Mouse (Mus musculus) cerebellum, adult 2 months (tissue): Measurements from ENCODE around the gene Rpl11. TPM values are rescaled to one million over a fixed set of nuclear protein-coding genes. Genes with fewer than 3 reads are reported as not detected.
A peak's percentile ranks its signal among the peaks of the same experiment; 100 is the strongest.

Source experiments
- DNase-seq, 2 experiments: peaks; one replicate each; pipeline ENCODE4 v3.0.0; 2021
- H3K27ac ChIP-seq: fragments of 200-500 bp; 2 replicates; pipeline ENCODE4 v1.5.1; 2012; ENCODE audit warnings: low read length, control low read depth, inconsistent platforms; ENCODE audit not compliant: insufficient read depth
- H3K27me3 ChIP-seq: fragments of 200-500 bp; 2 replicates; pipeline ENCODE4 v1.6.1; 2012; ENCODE audit warnings: inconsistent platforms, mild to moderate bottlenecking, low read length, moderate library complexity; ENCODE audit not compliant: control insufficient read depth, insufficient read depth
- H3K4me1 ChIP-seq: fragments of 200-500 bp; 2 replicates; pipeline ENCODE4 v1.6.1; 2011; ENCODE audit warnings: low read length; ENCODE audit not compliant: control insufficient read depth, insufficient read depth
- H3K4me3 ChIP-seq: fragments of 200-500 bp; replicated peaks from 2 replicates; pipeline ENCODE3; 2011; ENCODE audit warnings: mild to moderate bottlenecking, low read depth, low read length, control low read depth; ENCODE audit not compliant: insufficient read depth
- CTCF ChIP-seq: fragments of 200-500 bp; IDR thresholded peaks from 2 replicates; pipeline ENCODE4 v1.5.1; 2011; ENCODE audit warnings: low read depth, mild to moderate bottlenecking, control low read depth, low read length, moderate library complexity, borderline replicate concordance; ENCODE audit not compliant: insufficient read depth
- POLR2A ChIP-seq: fragments of 200-500 bp; IDR thresholded peaks from 2 replicates; pipeline ENCODE4 v1.6.1; 2011; ENCODE audit warnings: low read length, control low read depth, borderline replicate concordance; ENCODE audit not compliant: insufficient read depth
- WGBS: fragments of 180-500 bp; shearing (Covaris S2); methylation state at CpG from one replicate; pipeline ENCODE4 v1.1.7; 2018; 5-methylcytosine and 5-hydroxymethylcytosine counted together
- polyA plus RNA-seq: library from polyadenylated mRNA; depleted of rRNA; stranded (reverse); fragments of >200 nt; gene quantifications from 2 replicates; pipeline ENCODE4 v1.2.3, GENCODE M21; 2012

The Rpl11 gene
- polyA plus RNA-seq, 1 experiment: 481 TPM

- no peak overlapping the region for H3K27ac ChIP-seq
- WGBS: 71% methylated on average over 19 of the region's 19 CpGs
- DNase-seq: no peak
Measured at GRCm38 (mm10) chr4:136028132-136028564, 25.1 kb downstream of the Rpl11 start.

GRCm38 (mm10) chr4:136027416-136028131 lies 25.7 kb downstream of the Rpl11 start:
- H3K4me1 ChIP-seq: no peaks in the 10 kb centered on the region
- H3K4me3 ChIP-seq: no peak overlapping the region
- DNase-seq: no peak
- 69% methylated on average over 8 of the region's 8 CpGs for WGBS
- no peaks in the 10 kb centered on the region for H3K27me3 ChIP-seq
- TF ChIP-seq POLR2A: no peak
- no peak for TF ChIP-seq CTCF
- no peak overlapping the region for H3K27ac ChIP-seq

More at GRCm38 (mm10) chr4:136028132-136028564, 25.1 kb downstream of the Rpl11 start:
- TF ChIP-seq POLR2A: no peak
- no peak for TF ChIP-seq CTCF
- Histone ChIP-seq H3K4me3 (no peak overlapping the region), H3K4me1 (no peaks in the 10 kb centered on the region), H3K27me3 (no peaks in the 10 kb centered on the region)

- no peak for DNase-seq
- H3K27me3 ChIP-seq: no peaks in the 10 kb centered on the region
- no peaks in the 10 kb centered on the region for H3K4me1 ChIP-seq
- 73% methylated on average over 1 of the region's 1 CpGs for WGBS
- H3K4me3 ChIP-seq: no peak overlapping the region
- H3K27ac ChIP-seq: no peak overlapping the region
- no peak for TF ChIP-seq CTCF
Measured at GRCm38 (mm10) chr4:136025350-136025749, 27.9 kb downstream of the Rpl11 start.

- Histone ChIP-seq H3K4me3 (no peak overlapping the region), H3K27ac (no peak overlapping the region), H3K27me3 (no peaks in the 10 kb centered on the region), H3K4me1 (no peaks in the 10 kb centered on the region; the same call in 1 of the 2 replicates)
- TF ChIP-seq POLR2A (no peak), CTCF (no peak)
- peak in 1 of 2 experiments; percentile 27 for DNase-seq
- 86% methylated on average over 9 of the region's 9 CpGs for WGBS
Measured at GRCm38 (mm10) chr4:136022924-136023323, 30.3 kb downstream of the Rpl11 start.

- Histone ChIP-seq H3K27ac (peak within 1 kb of the TSS; percentile 19; the same call in 1 of the 2 replicates), H3K4me3 (peak within 1 kb of the TSS; percentile 92), H3K27me3 (no peaks in the 10 kb centered on the region), H3K4me1 (no peaks in the 10 kb centered on the region; the same call in 1 of the 2 replicates)
- TF ChIP-seq CTCF (no peak), POLR2A (peak; percentile 63)
- peak; percentile 98 for DNase-seq
- under 1% methylated on average over 43 of the region's 48 CpGs for WGBS
Measured at GRCm38 (mm10) chr4:136021549-136022047, 31.6 kb downstream of the Rpl11 start, which contains the start of gene Eloa. Eloa (minus strand) TSS chr4:136021763.

GRCm38 (mm10) chr4:136020743-136021548 lies 32.3 kb downstream of the Rpl11 start:
- Histone ChIP-seq H3K27ac (peak overlapping the region; percentile 19; the same call in 1 of the 2 replicates), H3K4me1 (no peaks in the 10 kb centered on the region; the same call in 1 of the 2 replicates), H3K27me3 (no peaks in the 10 kb centered on the region), H3K4me3 (peak overlapping the region; percentile 92)
- under 1% methylated on average over 48 of the region's 62 CpGs for WGBS
- peak; percentile 12 to 20 for DNase-seq
- no peak for TF ChIP-seq POLR2A
- no peak for TF ChIP-seq CTCF

GRCm38 (mm10) chr4:136016059-136016602 lies 37.1 kb downstream of the Rpl11 start:
- no peak overlapping the region for H3K4me3 ChIP-seq
- no peaks in the 10 kb centered on the region for H3K27me3 ChIP-seq
- no peaks in the 10 kb centered on the region; the same call in 1 of the 2 replicates for H3K4me1 ChIP-seq
- H3K27ac ChIP-seq: no peak overlapping the region
- WGBS: 65% methylated on average over 3 of the region's 3 CpGs
- TF ChIP-seq CTCF (no peak), POLR2A (no peak)
- DNase-seq: no peak
